Comparison of ENCODE assay signal across 15 mouse cellular contexts in genomic region chr3:145386434-145386833, GRCm38 (mm10).
"Had no signal": no experiment of that assay in that cellular context is flagged by ENCODE, and none has a peak within 500 bp of the region (broad histone marks: within the 10 kb centered on the region; RNA-seq: fewer than 3 reads in every experiment).

No protein-coding gene starts in this region.

- H3K4me2 ChIP-seq: kidney, embryonic 15.5 days; limb, embryonic 15.5 days; liver, embryonic 12.5 days; lung, embryonic 14.5 days; midbrain, embryonic 11.5 days; midbrain, embryonic 15.5 days had no signal

- H3K4me3 ChIP-seq: kidney, embryonic 15.5 days; layer of hippocampus, adult 2 months; left cerebral cortex, adult 2 months; limb, embryonic 15.5 days; liver, embryonic 12.5 days; midbrain, embryonic 15.5 days had no signal

- H3K4me1 ChIP-seq: liver, embryonic 12.5 days; midbrain, embryonic 15.5 days had no signal

- H3K27ac ChIP-seq: kidney, embryonic 15.5 days; left cerebral cortex, adult 2 months; limb, embryonic 15.5 days; liver, embryonic 12.5 days; midbrain, embryonic 15.5 days had no signal

- DNase-seq: kidney, adult 11 months; kidney, postnatal 36 days; lung, embryonic 14.5 days; lung, postnatal 10 days; lung, postnatal 4 days; right cerebral cortex, adult 18-20 months; right cerebral cortex, postnatal 25 days had no signal

- H3K9ac ChIP-seq: kidney, embryonic 15.5 days; limb, embryonic 15.5 days; liver, embryonic 12.5 days; lung, embryonic 14.5 days; midbrain, embryonic 15.5 days had no signal

- ATAC-seq: inflammation-experienced regulatory T-cells, adult 6 months; liver, embryonic 12.5 days; midbrain, embryonic 15.5 days had no signal

- H3K27me3 ChIP-seq: kidney, embryonic 15.5 days; limb, embryonic 15.5 days; liver, embryonic 12.5 days; midbrain, embryonic 15.5 days had no signal

- H3K36me3 ChIP-seq: kidney, embryonic 15.5 days; limb, embryonic 15.5 days; liver, embryonic 12.5 days; midbrain, embryonic 15.5 days had no signal

- H3K9me3 ChIP-seq: kidney, embryonic 15.5 days; limb, embryonic 15.5 days; liver, embryonic 12.5 days; midbrain, embryonic 15.5 days had no signal
